Mouse (Mus musculus): ENCODE measurements around the gene Kank4. TPM values are rescaled to one million over a fixed set of nuclear protein-coding genes. Genes with fewer than 3 reads are reported as not detected.
A peak's percentile ranks its signal among the peaks of the same experiment; 100 is the strongest.

Gene Kank4
- polyA plus RNA-seq, 1 experiment from 2014 or later = 0.33 TPM

DNA sequence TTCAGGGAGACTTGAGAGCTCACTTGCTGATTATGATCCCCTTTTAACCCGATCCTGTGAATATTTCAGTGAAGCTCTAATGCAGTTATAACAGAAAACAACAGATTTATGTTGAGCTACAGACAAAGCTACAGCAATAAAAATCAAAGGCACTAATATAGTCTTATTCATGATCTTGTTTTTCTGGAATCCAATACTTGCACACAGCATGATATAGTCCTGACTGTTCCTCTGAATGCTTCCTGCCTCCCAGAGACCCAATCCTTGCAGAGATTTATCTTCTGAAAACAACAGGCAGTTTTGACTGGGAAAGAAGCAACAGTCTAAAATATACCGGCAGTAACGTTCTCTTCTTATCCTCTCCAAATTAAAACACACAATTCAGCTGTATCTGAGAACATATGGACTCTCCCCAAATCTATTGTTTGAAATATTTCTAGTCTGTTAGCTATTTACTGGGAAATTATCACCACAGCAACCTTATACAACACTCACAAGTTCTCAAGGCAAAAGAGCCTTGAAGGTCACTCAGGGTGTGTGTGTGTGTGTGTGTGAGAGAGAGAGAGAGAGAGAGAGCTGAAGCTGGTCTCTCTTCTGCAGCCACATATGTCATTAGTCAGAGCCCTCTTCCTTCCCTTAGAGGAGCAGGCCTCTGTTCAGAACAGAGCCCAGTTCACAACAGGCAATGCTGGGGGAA lies 74.0 kb downstream of the Kank4 start:
- H3K9me3 ChIP-seq (ENCODE audit: control insufficient read depth, low read length) = no peaks in the 10 kb centered on the region
- no peak overlapping the region for H3K4me2 ChIP-seq
- 59% methylated on average over 3 of the region's 3 CpGs for WGBS
- no peak overlapping the region for H3K27ac ChIP-seq (ENCODE audit: low read depth, low read length)
- ATAC-seq (replicated peaks; ENCODE audit: low FRiP score) = no peak
- H3K27me3 ChIP-seq (replicated peaks; ENCODE audit: control insufficient read depth, insufficient read depth, low read length) = no peaks in the 10 kb centered on the region
- H3K9ac ChIP-seq (ENCODE audit: low read depth, low read length) = no peak overlapping the region
- no peaks in the 10 kb centered on the region for H3K36me3 ChIP-seq (ENCODE audit: control insufficient read depth, insufficient read depth, low read length)
- DNase-seq (ENCODE audit: low spot score) = no peak
- no peaks in the 10 kb centered on the region for H3K4me1 ChIP-seq (replicated peaks; ENCODE audit: control insufficient read depth, insufficient read depth, low read length)
- H3K4me3 ChIP-seq (ENCODE audit: low read depth, low read length) = no peak overlapping the region

- DNase-seq (ENCODE audit: low spot score) (no peak), ATAC-seq (replicated peaks; ENCODE audit: low FRiP score) (no peak)
- Histone ChIP-seq H3K9me3 (ENCODE audit: control insufficient read depth, low read length) (no peaks in the 10 kb centered on the region), H3K9ac (ENCODE audit: low read depth, low read length) (no peak overlapping the region), H3K36me3 (ENCODE audit: control insufficient read depth, insufficient read depth, low read length) (no peaks in the 10 kb centered on the region), H3K4me2 (no peak overlapping the region), H3K27ac (ENCODE audit: low read depth, low read length) (no peak overlapping the region), H3K4me3 (ENCODE audit: low read depth, low read length) (no peak overlapping the region), H3K27me3 (replicated peaks; ENCODE audit: control insufficient read depth, insufficient read depth, low read length) (no peaks in the 10 kb centered on the region), H3K4me1 (replicated peaks; ENCODE audit: control insufficient read depth, insufficient read depth, low read length) (no peaks in the 10 kb centered on the region)
- 53% methylated on average over 2 of the region's 2 CpGs for WGBS
Observed at GRCm38 (mm10) chr4:98739753-98740152, 77.6 kb downstream of the Kank4 start.

DNA sequence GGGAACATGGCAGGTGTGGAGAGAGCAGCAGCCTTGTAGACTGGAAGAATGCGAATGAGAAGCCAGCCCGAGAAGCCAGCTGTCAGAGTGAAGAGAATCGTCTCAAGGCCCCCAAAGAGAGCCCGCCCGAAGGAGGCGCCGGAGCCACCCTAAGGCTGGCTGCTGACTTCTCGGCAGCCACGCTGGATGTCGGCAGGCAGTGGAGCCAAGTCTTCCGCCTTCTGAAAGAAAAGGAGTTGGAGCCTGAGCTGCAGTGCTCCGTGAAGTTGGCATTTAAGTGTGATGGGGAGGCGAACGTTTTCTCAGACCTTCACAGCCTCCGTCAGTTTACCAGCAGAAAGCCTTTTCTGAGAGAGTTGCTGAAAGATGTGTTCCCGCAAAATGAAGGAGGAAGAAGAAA lies 83.7 kb downstream of the Kank4 start:
- H3K4me3 ChIP-seq (ENCODE audit: low read depth, low read length) = no peak overlapping the region
- H3K27me3 ChIP-seq (replicated peaks; ENCODE audit: control insufficient read depth, insufficient read depth, low read length) = peaks cover 2% of the 10 kb centered on the region
- WGBS = 91% methylated on average over 16 of the region's 16 CpGs
- H3K36me3 ChIP-seq (ENCODE audit: control insufficient read depth, insufficient read depth, low read length) = no peaks in the 10 kb centered on the region
- H3K9ac ChIP-seq (ENCODE audit: low read depth, low read length) = no peak overlapping the region
- H3K9me3 ChIP-seq (ENCODE audit: control insufficient read depth, low read length) = no peaks in the 10 kb centered on the region
- H3K4me2 ChIP-seq = no peak overlapping the region
- no peak overlapping the region for H3K27ac ChIP-seq (ENCODE audit: low read depth, low read length)
- ATAC-seq (replicated peaks; ENCODE audit: low FRiP score) (no peak), DNase-seq (ENCODE audit: low spot score) (no peak)
- no peaks in the 10 kb centered on the region for H3K4me1 ChIP-seq (replicated peaks; ENCODE audit: control insufficient read depth, insufficient read depth, low read length)

- Histone ChIP-seq H3K4me1 (replicated peaks; ENCODE audit: control insufficient read depth, insufficient read depth, low read length) (0 out of 2 replicates have a peak, but pooled peaks cover 4% of the 10 kb centered on the region), H3K9ac (ENCODE audit: low read depth, low read length) (no peak overlapping the region), H3K27ac (ENCODE audit: low read depth, low read length) (no peak overlapping the region), H3K36me3 (ENCODE audit: control insufficient read depth, insufficient read depth, low read length) (no peaks in the 10 kb centered on the region), H3K27me3 (replicated peaks; ENCODE audit: control insufficient read depth, insufficient read depth, low read length) (peaks cover 31% of the 10 kb centered on the region), H3K9me3 (ENCODE audit: control insufficient read depth, low read length) (no peaks in the 10 kb centered on the region), H3K4me3 (ENCODE audit: low read depth, low read length) (no peak overlapping the region), H3K4me2 (no peak overlapping the region)
- ATAC-seq (replicated peaks; ENCODE audit: low FRiP score) (no peak), DNase-seq (ENCODE audit: low spot score) (no peak)
- 34% methylated on average over 7 of the region's 7 CpGs for WGBS
Observed at GRCm38 (mm10) chr4:98728716-98729115, 88.6 kb downstream of the Kank4 start.

- Histone ChIP-seq H3K4me1 (replicated peaks; ENCODE audit: control insufficient read depth, insufficient read depth, low read length) (0 out of 2 replicates have a peak, but pooled peaks cover 4% of the 10 kb centered on the region), H3K27ac (ENCODE audit: low read depth, low read length) (no peak overlapping the region), H3K9ac (ENCODE audit: low read depth, low read length) (no peak overlapping the region), H3K9me3 (ENCODE audit: control insufficient read depth, low read length) (no peaks in the 10 kb centered on the region), H3K27me3 (replicated peaks; ENCODE audit: control insufficient read depth, insufficient read depth, low read length) (peaks cover 31% of the 10 kb centered on the region), H3K4me3 (ENCODE audit: low read depth, low read length) (no peak overlapping the region), H3K4me2 (peak overlapping the region; percentile 31; the same call in 1 of the 2 replicates), H3K36me3 (ENCODE audit: control insufficient read depth, insufficient read depth, low read length) (no peaks in the 10 kb centered on the region)
- no peak for ATAC-seq (replicated peaks; ENCODE audit: low FRiP score)
- DNase-seq (ENCODE audit: low spot score) = no peak
- WGBS = 5% methylated on average over 10 of the region's 10 CpGs
Observed at GRCm38 (mm10) chr4:98727959-98728347, 89.4 kb downstream of the Kank4 start.

DNA sequence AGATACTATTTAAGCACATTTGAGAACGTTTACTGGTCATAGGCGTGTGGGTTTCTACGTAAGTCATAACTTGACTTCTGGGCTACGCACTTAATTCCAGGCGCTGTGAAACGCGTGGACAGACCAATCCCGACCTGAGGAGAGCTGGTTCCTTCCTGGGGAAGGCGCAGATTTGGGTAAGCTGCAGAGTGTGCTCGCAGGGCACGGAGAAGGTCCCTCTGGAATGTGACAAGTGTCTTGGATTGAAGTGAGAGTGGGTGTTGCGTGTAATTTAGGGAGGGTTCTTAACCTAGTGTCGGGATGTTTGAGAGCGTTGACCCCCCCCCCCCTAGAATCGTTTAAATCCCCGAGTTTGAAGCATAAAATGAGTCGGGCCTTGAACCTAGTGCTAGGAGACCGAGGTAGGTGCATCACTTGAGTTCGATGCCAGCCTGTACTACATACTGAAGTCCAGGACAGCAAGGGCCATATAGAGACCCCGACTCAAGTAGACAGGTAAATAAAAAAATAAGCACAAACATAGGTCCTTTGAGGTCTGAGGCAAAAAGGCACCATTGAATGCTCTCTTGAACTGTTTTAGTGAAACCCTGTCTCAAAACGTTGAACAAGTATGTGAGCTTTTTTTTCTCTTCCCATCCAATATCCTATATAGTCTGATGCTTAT lies 89.9 kb downstream of the Kank4 start:
- no peak for DNase-seq (ENCODE audit: low spot score)
- Histone ChIP-seq H3K27ac (ENCODE audit: low read depth, low read length) (no peak overlapping the region), H3K4me3 (ENCODE audit: low read depth, low read length) (peak overlapping the region; percentile 33; the same call in 1 of the 2 replicates), H3K27me3 (replicated peaks; ENCODE audit: control insufficient read depth, insufficient read depth, low read length) (peaks cover 31% of the 10 kb centered on the region), H3K36me3 (ENCODE audit: control insufficient read depth, insufficient read depth, low read length) (no peaks in the 10 kb centered on the region), H3K4me1 (replicated peaks; ENCODE audit: control insufficient read depth, insufficient read depth, low read length) (0 out of 2 replicates have a peak, but pooled peaks cover 4% of the 10 kb centered on the region), H3K9me3 (ENCODE audit: control insufficient read depth, low read length) (no peaks in the 10 kb centered on the region), H3K4me2 (peak overlapping the region; percentile 60), H3K9ac (ENCODE audit: low read depth, low read length) (no peak overlapping the region)
- no peak for ATAC-seq (replicated peaks; ENCODE audit: low FRiP score)
- WGBS = 2% methylated on average over 21 of the region's 21 CpGs

GRCm38 (mm10) chr4:98726590-98727237 lies 90.6 kb downstream of the Kank4 start, which contains the start of gene L1td1:
TSS of gene L1td1 (plus strand) at chr4:98726734.
- ATAC-seq (replicated peaks; ENCODE audit: low FRiP score) = no peak
- Histone ChIP-seq H3K4me2 (peak within 1 kb of the TSS; percentile 60), H3K36me3 (ENCODE audit: control insufficient read depth, insufficient read depth, low read length) (no peaks in the 10 kb centered on the region), H3K9me3 (ENCODE audit: control insufficient read depth, low read length) (no peaks in the 10 kb centered on the region), H3K4me1 (replicated peaks; ENCODE audit: control insufficient read depth, insufficient read depth, low read length) (0 out of 2 replicates have a peak, but pooled peaks cover 4% of the 10 kb centered on the region), H3K4me3 (ENCODE audit: low read depth, low read length) (peak within 1 kb of the TSS; percentile 33), H3K27ac (ENCODE audit: low read depth, low read length) (no peak within 1 kb of the TSS), H3K9ac (ENCODE audit: low read depth, low read length) (no peak within 1 kb of the TSS), H3K27me3 (replicated peaks; ENCODE audit: control insufficient read depth, insufficient read depth, low read length) (peaks cover 31% of the 10 kb centered on the region)
- peak; percentile 37 for DNase-seq (ENCODE audit: low spot score)
- 4% methylated on average over 29 of the region's 29 CpGs for WGBS

- Histone ChIP-seq H3K9me3 (ENCODE audit: control insufficient read depth, low read length) (no peaks in the 10 kb centered on the region), H3K4me1 (replicated peaks; ENCODE audit: control insufficient read depth, insufficient read depth, low read length) (0 out of 2 replicates have a peak, but pooled peaks cover 4% of the 10 kb centered on the region), H3K36me3 (ENCODE audit: control insufficient read depth, insufficient read depth, low read length) (no peaks in the 10 kb centered on the region), H3K27me3 (replicated peaks; ENCODE audit: control insufficient read depth, insufficient read depth, low read length) (peaks cover 31% of the 10 kb centered on the region), H3K4me2 (no peak overlapping the region), H3K9ac (ENCODE audit: low read depth, low read length) (no peak overlapping the region), H3K4me3 (ENCODE audit: low read depth, low read length) (no peak overlapping the region), H3K27ac (ENCODE audit: low read depth, low read length) (no peak overlapping the region)
- ATAC-seq (replicated peaks; ENCODE audit: low FRiP score) (no peak), DNase-seq (ENCODE audit: low spot score) (no peak)
- 29% methylated on average over 4 of the region's 4 CpGs for WGBS
Observed at GRCm38 (mm10) chr4:98725439-98725838, 91.9 kb downstream of the Kank4 start.
